Mouse (Mus musculus) E14TG2a.4 (cell line): ENCODE results near the gene Gm20388.

Source experiments
- CTCF ChIP-seq: conservative IDR thresholded peaks from 2 replicates; pipeline ENCODE4 v1.5.1; 2014; ENCODE audit warnings: low read length
- POU5F1 ChIP-seq: IDR thresholded peaks from 2 replicates; pipeline ENCODE4 v1.6.1; 2014; ENCODE audit warnings: low read length, borderline replicate concordance

GRCm38 (mm10) chr8:123097216-123097615, 3186.6 kb downstream of the Gm20388 start:
- TF ChIP-seq CTCF (no peak), POU5F1 (no peak)
